Mouse (Mus musculus): ENCODE measurements around the gene Fbxo2. TPM values are rescaled to one million over a fixed set of nuclear protein-coding genes. Genes with fewer than 3 reads are reported as not detected.
"Not testable (repeated sequence)": the region's sequence is repeated elsewhere in the genome, so short reads cannot be mapped to it uniquely, and the experiment has no call there.

The Fbxo2 gene
- 0.72 and 1.1 TPM in 2 replicates for polyA plus RNA-seq (2014; fragmentation: Nextera tagmentation; extraction: Ambion mirVana)

DNA sequence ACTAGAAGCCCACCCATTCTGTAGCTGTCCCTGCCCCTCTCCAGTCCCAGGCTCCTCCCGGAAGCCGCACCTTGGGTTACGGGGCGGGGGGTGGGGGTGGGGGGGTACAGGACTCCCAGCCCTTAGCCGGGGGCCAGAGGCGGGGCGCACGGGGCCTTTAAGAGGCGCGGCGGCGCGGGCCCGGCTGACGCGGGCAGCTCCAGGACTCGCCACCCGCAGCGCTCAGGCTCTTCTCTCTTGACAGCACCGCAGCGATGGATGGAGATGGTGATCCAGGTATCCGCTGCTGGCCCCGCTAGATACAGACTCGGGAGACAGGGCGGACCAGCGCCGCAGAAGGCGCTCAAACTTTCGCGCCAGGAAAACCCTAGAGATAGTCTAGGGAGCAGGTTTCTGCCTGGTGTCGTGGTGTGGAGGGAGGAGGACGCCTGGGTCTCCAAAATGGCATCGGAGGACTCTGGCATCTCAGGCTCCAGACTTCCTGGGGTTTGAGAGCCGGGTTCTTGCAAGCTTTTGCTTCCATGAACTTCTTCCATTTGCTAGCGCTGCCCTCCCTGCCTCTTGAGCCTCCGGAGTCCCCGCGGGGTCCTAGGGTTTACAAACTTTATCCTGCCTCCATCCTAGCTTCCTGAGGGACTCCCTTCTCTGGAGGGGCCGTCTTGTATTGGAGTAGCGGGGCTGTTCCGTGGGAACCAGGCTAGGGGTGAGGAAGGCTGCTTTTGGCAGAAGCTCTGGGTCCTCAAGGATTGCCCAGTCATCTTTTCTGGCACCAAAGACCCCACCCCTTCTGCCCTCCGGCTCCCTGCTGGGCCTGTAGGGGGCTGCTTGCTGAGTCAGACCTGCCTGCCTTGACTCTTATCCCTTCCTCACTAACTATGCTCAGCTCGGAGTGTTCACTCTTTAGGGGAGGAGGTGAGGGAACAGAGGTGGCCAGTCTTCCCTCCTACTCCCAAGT lies at the start of gene Fbxo2, which contains the start of gene Fbxo44:
Fbxo2 (plus strand) TSS at position 186 of the 955 bp plus-strand sequence.
Fbxo44 (minus strand) TSS at position 47 of the 955 bp plus-strand sequence.
- peak within 1 kb of the TSS; percentile 56 for H3K4me3 ChIP-seq (ENCODE audit: low read depth, low read length)
- WGBS, result 1% methylated on average over 43 of the region's 43 CpGs
- H3K4me2 ChIP-seq, result peak within 1 kb of the TSS; percentile 97
- peak; percentile 47 for DNase-seq
- peaks cover 59% of the 10 kb centered on the region for H3K27me3 ChIP-seq (ENCODE audit: insufficient read depth, low read length)
- H3K36me3 ChIP-seq (ENCODE audit: insufficient read depth), result no peaks in the 10 kb centered on the region
- TF ChIP-seq CTCF (IDR thresholded peaks at IDR 0.05; ENCODE audit: low read depth), result no peak
- peak within 1 kb of the TSS; percentile 58 for H3K9ac ChIP-seq
- peak; percentile 76 for ATAC-seq (ENCODE audit: insufficient read depth)
- H3K27ac ChIP-seq (ENCODE audit: low read depth), result peak within 1 kb of the TSS; percentile 52; the same call in 1 of the 2 replicates
- no peaks in the 10 kb centered on the region for H3K4me1 ChIP-seq (ENCODE audit: insufficient read depth)
- no peaks in the 10 kb centered on the region for H3K9me3 ChIP-seq (ENCODE audit: low read depth, low read length)

GRCm38 (mm10) chr4:148112519-148112918 lies 47.9 kb upstream of the Fbxo2 start:
- H3K4me1 ChIP-seq (ENCODE audit: insufficient read depth), result peaks cover 9% of the 10 kb centered on the region; the same call in 1 of the 2 replicates
- WGBS, result 74% methylated on average over 12 of the region's 12 CpGs
- no peak overlapping the region for H3K4me2 ChIP-seq
- H3K9me3 ChIP-seq (ENCODE audit: low read depth, low read length), result no peaks in the 10 kb centered on the region
- ATAC-seq (ENCODE audit: insufficient read depth), result no peak
- no peak overlapping the region for H3K4me3 ChIP-seq (ENCODE audit: low read depth, low read length)
- DNase-seq, result no peak
- H3K27ac ChIP-seq (ENCODE audit: low read depth), result no peak overlapping the region
- H3K9ac ChIP-seq, result no peak overlapping the region
- TF ChIP-seq CTCF (IDR thresholded peaks at IDR 0.05; ENCODE audit: low read depth), result no peak
- no peaks in the 10 kb centered on the region for H3K27me3 ChIP-seq (ENCODE audit: insufficient read depth, low read length)
- H3K36me3 ChIP-seq (ENCODE audit: insufficient read depth), result no peaks in the 10 kb centered on the region

DNA sequence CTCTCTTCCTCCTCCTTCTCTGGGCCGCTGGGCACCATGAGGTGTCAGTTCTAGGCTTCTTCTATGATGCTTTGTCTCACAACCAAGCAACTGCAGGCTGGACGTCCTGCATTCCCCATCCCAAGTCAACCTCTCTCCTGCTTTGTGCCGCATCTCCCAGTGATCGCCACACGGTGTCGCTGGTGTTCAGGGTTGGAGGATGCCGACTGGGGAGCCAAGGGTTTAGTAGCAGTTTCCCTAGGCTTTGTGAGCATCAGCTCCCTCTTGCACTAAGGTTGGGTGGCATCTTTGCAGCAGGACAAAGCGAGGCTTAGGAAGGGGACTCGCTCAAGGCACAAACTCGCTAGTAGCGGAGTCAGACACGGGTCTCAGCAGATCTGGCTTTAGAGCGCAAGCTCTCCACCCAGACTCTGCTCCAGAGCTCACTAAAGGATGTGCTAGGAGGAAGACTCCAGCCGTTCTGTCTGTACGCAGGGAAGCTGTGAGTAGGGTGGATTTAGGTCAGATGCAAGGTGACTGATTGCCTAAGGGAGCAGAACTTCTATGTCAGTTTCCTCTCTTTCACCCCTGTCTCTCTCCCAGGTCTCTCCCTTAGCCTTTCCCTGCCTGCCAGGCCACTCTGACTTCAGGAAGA lies 45.5 kb upstream of the Fbxo2 start:
- Histone ChIP-seq H3K36me3 (ENCODE audit: insufficient read depth) (no peaks in the 10 kb centered on the region), H3K27ac (ENCODE audit: low read depth) (no peak overlapping the region), H3K27me3 (ENCODE audit: insufficient read depth, low read length) (no peaks in the 10 kb centered on the region), H3K9ac (no peak overlapping the region), H3K4me2 (no peak overlapping the region), H3K4me3 (ENCODE audit: low read depth, low read length) (no peak overlapping the region), H3K4me1 (ENCODE audit: insufficient read depth) (no peaks in the 10 kb centered on the region), H3K9me3 (ENCODE audit: low read depth, low read length) (no peaks in the 10 kb centered on the region)
- DNase-seq (peak; percentile 91), ATAC-seq (ENCODE audit: insufficient read depth) (peak; percentile 74)
- 6% methylated on average over 15 of the region's 15 CpGs for WGBS
- TF ChIP-seq CTCF (IDR thresholded peaks at IDR 0.05; ENCODE audit: low read depth), result peak; percentile 99

GRCm38 (mm10) chr4:148115467-148115866 lies 45.0 kb upstream of the Fbxo2 start:
- H3K27ac ChIP-seq (ENCODE audit: low read depth), result no peak overlapping the region
- H3K4me2 ChIP-seq, result no peak overlapping the region
- WGBS, result 5% methylated on average over 15 of the region's 15 CpGs
- no peaks in the 10 kb centered on the region for H3K9me3 ChIP-seq (ENCODE audit: low read depth, low read length)
- H3K27me3 ChIP-seq (ENCODE audit: insufficient read depth, low read length), result no peaks in the 10 kb centered on the region
- H3K4me1 ChIP-seq (ENCODE audit: insufficient read depth), result no peaks in the 10 kb centered on the region
- no peaks in the 10 kb centered on the region for H3K36me3 ChIP-seq (ENCODE audit: insufficient read depth)
- TF ChIP-seq CTCF (IDR thresholded peaks at IDR 0.05; ENCODE audit: low read depth), result peak; percentile 70
- H3K9ac ChIP-seq, result no peak overlapping the region
- DNase-seq, result peak; percentile 68
- peak; percentile 42; the same call in 1 of the 2 replicates for ATAC-seq (ENCODE audit: insufficient read depth)
- no peak overlapping the region for H3K4me3 ChIP-seq (ENCODE audit: low read depth, low read length)

DNA sequence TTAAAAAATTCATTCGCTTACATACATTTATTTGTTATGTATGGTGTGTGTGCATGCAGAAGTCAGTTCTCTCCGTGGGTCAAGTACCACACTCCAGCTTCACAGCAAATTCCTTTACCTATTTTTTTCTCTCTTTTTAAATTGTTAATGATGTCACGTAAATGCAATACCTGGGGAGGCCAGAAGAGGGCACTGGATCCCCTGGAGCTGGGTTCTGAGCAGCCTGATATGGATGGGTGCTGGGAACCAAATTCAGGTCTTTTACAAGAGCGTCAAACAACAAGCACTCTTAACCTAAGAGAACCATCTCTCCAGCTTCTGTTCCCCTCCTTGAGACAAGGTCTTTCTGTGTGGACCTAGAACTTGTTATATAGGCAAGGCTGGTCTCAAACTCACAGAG lies 43.8 kb upstream of the Fbxo2 start:
- no peak for ATAC-seq (ENCODE audit: insufficient read depth)
- WGBS, result 72% methylated on average over 4 of the region's 4 CpGs
- no peaks in the 10 kb centered on the region for H3K4me1 ChIP-seq (ENCODE audit: insufficient read depth)

DNA sequence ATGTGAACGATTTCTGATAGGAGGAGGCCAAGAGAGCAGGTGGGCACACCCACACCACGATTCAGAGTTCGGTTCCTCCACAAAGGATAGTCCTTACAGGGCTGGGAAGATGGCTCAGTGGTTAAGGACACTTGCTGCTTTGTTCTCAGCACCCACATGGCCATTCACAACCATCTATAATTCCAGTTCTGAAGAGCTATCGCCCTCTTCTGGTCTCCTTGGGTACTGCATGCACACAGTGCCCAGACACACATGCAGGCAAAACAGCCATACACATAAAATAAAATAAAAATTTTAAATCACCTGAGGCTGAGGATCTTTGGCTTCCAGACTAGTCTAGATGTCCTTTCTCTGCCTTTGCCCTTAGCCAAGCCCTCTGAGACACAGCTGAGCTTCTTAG lies 43.0 kb upstream of the Fbxo2 start:
- DNase-seq (no peak), ATAC-seq (ENCODE audit: insufficient read depth) (no peak)
- Histone ChIP-seq H3K9me3 (ENCODE audit: low read depth, low read length) (no peaks in the 10 kb centered on the region), H3K9ac (no peak overlapping the region), H3K36me3 (ENCODE audit: insufficient read depth) (no peaks in the 10 kb centered on the region), H3K4me2 (no peak overlapping the region), H3K27ac (ENCODE audit: low read depth) (no peak overlapping the region), H3K27me3 (ENCODE audit: insufficient read depth, low read length) (no peaks in the 10 kb centered on the region), H3K4me3 (ENCODE audit: low read depth, low read length) (no peak overlapping the region), H3K4me1 (ENCODE audit: insufficient read depth) (no peaks in the 10 kb centered on the region)
- WGBS, result 73% methylated on average over 4 of the region's 4 CpGs
- peak; percentile 50 for TF ChIP-seq CTCF (IDR thresholded peaks at IDR 0.05; ENCODE audit: low read depth)

More for the DNA sequence above, 43.8 kb upstream of the Fbxo2 start:
- Histone ChIP-seq H3K9ac (no peak overlapping the region), H3K9me3 (ENCODE audit: low read depth, low read length) (no peaks in the 10 kb centered on the region), H3K27ac (ENCODE audit: low read depth) (no peak overlapping the region), H3K36me3 (ENCODE audit: insufficient read depth) (no peaks in the 10 kb centered on the region), H3K27me3 (ENCODE audit: insufficient read depth, low read length) (no peaks in the 10 kb centered on the region), H3K4me2 (no peak overlapping the region), H3K4me3 (ENCODE audit: low read depth, low read length) (no peak overlapping the region)
- peak; percentile 42 for TF ChIP-seq CTCF (IDR thresholded peaks at IDR 0.05; ENCODE audit: low read depth)
- no peak for DNase-seq

GRCm38 (mm10) chr4:148119578-148119977 lies 40.8 kb upstream of the Fbxo2 start:
- H3K27me3 ChIP-seq (ENCODE audit: insufficient read depth, low read length); H3K4me1 ChIP-seq (ENCODE audit: insufficient read depth); H3K9me3 ChIP-seq (ENCODE audit: low read depth, low read length); ATAC-seq (ENCODE audit: insufficient read depth); H3K4me2 ChIP-seq; H3K9ac ChIP-seq; H3K27ac ChIP-seq (ENCODE audit: low read depth); H3K36me3 ChIP-seq (ENCODE audit: insufficient read depth); DNase-seq; H3K4me3 ChIP-seq (ENCODE audit: low read depth, low read length): not testable (repeated sequence)
- TF ChIP-seq CTCF (IDR thresholded peaks at IDR 0.05; ENCODE audit: low read depth), result peak; percentile 15; the same call in 1 of the 2 replicates
- WGBS, result 79% methylated on average over 9 of the region's 9 CpGs

Data from lung, embryonic 14.5 days (tissue).